Mouse (Mus musculus): Measurements from ENCODE around the gene Ocrl.
A peak's percentile ranks its signal among the peaks of the same experiment; 100 is the strongest.

The Ocrl gene

DNA sequence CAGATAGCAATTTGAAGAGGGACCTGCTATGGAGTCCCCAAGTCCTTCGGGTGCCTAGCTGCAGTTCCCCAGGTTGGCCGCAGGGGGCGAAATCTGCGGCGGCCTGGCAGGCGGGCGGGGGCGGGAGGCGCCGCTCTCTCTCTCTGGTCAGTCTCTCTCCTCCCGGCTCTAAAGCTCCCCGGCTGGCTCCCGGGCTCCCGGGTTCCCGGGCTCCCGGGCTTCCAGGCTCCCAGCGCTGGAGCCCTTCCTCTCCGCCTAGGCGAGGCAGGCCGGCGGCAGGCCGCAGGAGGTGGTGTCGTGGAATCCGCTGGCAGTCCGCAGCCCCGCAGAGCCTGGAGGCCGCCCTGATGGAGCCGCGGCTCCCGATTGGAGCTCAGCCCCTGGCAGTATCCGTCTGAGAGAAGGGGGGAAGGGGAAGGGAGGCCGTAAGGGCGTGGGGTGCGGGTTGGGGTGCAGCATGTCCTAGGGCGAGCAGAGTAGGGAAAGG, at the start of gene Ocrl:
Gene Ocrl (plus strand): TSS at position 82 of the 487 bp plus-strand sequence.
- DNase-seq (ENCODE audit: low read depth, low spot score), result peak; percentile 59

- DNase-seq (ENCODE audit: low read depth, low spot score), result no peak
Measured at GRCm38 (mm10) chrX:47880052-47880451, 32.1 kb upstream of the Ocrl start.

GRCm38 (mm10) chrX:47882813-47883212, 29.4 kb upstream of the Ocrl start:
- DNase-seq (ENCODE audit: low read depth, low spot score), result no peak

DNA sequence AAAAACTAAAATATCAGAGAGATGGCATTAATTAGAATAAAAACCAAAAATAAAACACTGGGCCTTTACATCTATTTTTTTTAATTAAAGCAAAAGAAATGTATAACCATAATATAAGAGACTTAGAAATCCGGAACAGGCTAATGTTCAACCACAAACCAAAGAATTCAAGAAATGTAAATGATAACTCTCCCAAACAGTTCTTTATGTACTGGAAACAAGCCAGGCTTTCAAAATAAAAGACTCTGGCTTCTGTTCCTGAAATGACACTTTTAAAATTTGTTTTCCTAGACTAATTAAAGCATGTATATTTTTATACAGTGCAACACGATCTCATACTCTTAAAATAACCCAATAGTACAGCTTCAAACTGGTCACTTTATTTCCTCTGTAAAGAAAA, 24.8 kb upstream of the Ocrl start:
- DNase-seq (ENCODE audit: low read depth, low spot score), result no peak

DNA sequence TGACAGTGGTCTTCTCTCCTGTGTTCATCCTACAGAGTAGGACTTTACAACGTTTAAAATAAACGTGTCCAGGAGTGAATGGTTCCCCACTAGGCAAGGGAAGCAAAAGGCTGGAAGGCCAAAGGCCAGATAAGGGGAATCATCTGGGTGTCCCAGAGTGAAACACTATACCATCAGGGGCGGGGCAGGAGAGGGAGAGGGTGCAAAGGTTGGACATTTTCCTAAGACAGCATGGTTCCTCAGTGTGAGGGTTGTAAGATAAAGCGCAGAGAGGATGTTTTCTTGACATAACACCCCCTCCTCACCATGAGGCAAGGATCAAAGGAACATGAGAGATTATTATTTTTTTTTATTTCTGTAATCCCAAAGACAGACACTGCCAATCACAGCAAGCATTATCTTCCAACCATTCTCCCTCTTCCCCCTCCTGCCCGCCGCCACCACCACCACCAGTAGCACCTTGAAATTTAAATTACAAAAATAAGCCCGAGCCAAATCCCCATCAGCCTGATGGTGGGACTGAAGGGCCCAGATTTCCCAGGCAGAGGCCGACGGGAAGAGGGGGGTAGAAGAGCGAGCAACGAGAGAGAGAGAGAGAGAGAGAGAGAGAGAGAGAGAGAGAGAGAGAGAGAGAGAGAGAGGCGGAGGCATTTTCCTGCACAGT, 20.8 kb upstream of the Ocrl start:
- peak; percentile 17 for DNase-seq (ENCODE audit: low read depth, low spot score)

GRCm38 (mm10) chrX:47891907-47892430, 20.2 kb upstream of the Ocrl start:
- no peak for DNase-seq (ENCODE audit: low read depth, low spot score)

GRCm38 (mm10) chrX:47892431-47893024, 19.7 kb upstream of the Ocrl start, which contains the start of gene Smarca1:
TSS of gene Smarca1 (minus strand) at chrX:47892974.
- peak; percentile 9 for DNase-seq (ENCODE audit: low read depth, low spot score)

GRCm38 (mm10) chrX:47912904-47913542, 836 bp downstream of the Ocrl start:
- DNase-seq (ENCODE audit: low read depth, low spot score), result no peak

DNA sequence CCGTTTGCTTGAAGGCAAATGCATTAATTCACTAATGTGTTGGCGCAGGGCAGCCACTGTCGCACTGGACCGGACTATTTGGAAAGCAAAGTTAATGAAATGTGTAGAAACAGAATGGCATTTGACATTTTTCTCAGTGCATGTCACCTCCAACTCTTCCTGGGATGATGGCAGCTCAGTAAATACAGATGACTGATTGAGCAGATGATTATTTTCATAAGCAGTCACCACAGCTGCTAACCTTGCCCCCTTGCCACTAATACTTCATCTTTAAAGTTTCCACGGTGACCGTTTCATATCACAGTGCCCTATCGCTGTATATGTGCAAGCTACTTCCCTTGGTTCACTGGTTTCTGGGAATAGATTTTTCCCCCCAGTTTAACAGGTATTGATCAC, 1.4 kb downstream of the Ocrl start:
- DNase-seq (ENCODE audit: low read depth, low spot score), result no peak

GRCm38 (mm10) chrX:47916831-47917230, 4.6 kb downstream of the Ocrl start:
- no peak for DNase-seq (ENCODE audit: low read depth, low spot score)

DNA sequence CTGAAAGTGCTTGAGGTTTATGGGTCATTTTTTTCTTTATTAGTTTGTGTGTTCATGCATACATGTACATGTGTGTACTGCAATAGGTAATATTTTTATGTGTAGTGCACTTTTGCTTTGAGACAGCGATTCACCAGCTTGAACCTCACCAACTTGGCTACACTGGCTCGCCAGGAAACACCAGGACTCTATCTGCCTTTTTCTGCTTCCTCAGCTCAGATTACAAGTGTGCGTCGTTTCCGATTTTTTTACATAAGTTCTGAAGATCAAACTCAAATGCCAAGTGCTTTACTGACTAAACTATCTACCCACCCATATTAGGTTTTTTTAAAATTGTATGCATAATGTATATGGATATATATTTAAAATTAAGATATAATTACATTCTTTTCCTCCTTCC, 8.4 kb downstream of the Ocrl start:
- no peak for DNase-seq (ENCODE audit: low read depth, low spot score)

GRCm38 (mm10) chrX:47927981-47928380, 15.8 kb downstream of the Ocrl start:
- no peak for DNase-seq (ENCODE audit: low read depth, low spot score)

DNA sequence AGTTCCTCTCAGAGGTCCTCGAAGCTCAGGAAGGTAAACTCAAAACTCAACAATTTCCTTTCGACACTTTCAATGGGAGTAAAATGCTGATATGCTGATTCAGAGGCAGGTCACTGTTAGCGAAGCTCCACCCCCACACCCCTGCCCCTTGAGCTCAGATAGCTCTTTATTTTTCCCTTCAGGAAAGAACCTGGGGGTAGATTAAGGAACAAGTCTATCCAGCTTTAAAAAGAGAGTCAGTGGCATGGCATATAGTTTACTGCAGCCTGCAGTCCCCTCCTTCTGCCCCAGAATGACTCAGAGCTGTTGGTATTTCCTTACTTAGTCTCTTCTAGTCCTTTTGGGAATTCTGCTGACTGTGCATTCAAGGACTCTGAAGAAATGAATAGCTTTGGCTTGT, 18.3 kb downstream of the Ocrl start:
- no peak for DNase-seq (ENCODE audit: low read depth, low spot score)

GRCm38 (mm10) chrX:47934352-47934751, 22.2 kb downstream of the Ocrl start:
- no peak for DNase-seq (ENCODE audit: low read depth, low spot score)

GRCm38 (mm10) chrX:47936885-47937284, 24.7 kb downstream of the Ocrl start:
- no peak for DNase-seq (ENCODE audit: low read depth, low spot score)

GRCm38 (mm10) chrX:47937740-47938139, 25.6 kb downstream of the Ocrl start:
- no peak for DNase-seq (ENCODE audit: low read depth, low spot score)

- peak; percentile 7 for DNase-seq (ENCODE audit: low read depth, low spot score)
Measured at GRCm38 (mm10) chrX:47949729-47950128, 37.5 kb downstream of the Ocrl start.

GRCm38 (mm10) chrX:47962579-47962978, 50.4 kb downstream of the Ocrl start:
- no peak for DNase-seq (ENCODE audit: low read depth, low spot score)

DNA sequence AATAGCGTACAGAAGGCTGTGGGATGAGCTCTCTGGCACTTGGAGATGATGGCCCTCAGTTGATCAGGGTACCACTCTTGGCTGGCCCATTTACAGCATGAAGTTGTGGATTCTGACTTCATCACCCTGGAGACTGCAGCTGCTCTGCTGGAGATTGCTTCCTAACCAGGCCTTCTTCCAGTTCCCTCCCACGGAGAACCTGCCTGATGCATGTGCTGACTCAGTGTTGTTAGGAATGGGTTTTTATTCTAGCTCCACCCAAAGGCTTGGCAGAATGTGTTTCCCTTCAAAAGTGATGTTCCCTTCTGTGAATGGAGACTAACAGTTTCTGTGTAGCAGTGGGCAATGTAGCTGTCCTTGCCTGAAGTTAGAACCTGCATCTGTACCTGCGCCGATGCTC, 58.2 kb downstream of the Ocrl start:
- DNase-seq (ENCODE audit: low read depth, low spot score), result no peak

DNA sequence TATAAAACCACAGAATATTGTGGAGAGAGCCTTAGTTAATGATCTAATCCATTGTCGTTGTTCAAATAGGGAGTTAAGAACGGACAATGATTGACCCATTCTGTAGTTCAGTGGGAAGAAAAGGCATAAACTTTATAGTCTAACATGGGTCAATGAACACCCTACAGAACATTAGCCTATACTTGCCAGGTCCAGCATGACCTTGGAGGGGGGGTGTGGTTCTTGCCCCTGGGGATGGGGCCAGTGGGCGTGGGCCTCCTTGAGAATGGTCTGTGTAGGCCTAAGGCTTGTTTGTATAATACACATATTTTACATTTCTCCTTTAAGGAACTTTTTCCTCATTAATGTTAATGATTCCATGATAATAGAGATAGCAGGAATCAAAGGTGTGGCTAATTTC, 58.7 kb downstream of the Ocrl start:
- no peak for DNase-seq (ENCODE audit: low read depth, low spot score)

DNA sequence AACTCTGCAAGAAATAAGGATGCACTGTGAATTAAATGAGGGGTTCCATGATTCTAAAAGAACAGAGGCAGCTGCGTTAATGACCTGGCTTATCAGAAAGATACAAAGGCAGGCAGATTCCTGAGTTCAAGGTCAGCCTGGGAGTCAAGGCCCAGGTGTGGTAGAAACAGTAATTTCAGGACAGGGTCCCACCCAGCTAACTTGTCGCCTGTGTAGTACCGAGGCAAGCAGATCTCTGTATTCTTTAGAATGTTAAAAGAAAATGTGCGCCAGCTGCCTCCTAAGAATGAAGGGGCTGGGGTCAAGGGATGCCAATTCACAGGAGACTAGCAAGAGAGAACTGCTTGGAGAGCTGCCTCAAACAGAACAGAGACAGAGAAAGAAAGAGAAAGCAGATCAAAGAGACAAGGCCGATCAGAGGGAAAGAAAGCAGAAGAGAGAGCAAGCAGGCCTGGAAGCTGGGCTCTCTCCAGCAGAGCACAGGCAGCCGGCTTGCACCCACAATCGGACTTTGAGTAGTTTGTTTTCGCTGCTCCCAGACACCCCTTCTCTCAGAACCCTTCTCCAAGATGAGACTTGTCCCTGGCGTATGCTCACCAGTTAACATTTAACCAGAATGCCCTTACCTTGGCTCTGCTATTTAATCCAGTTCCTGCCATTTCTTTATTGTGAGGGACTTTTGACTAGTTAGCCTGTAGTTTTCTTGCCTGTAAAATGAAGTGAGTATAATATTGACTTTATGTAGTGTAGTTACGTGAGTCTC, 59.4 kb downstream of the Ocrl start:
- no peak for DNase-seq (ENCODE audit: low read depth, low spot score)

DNA sequence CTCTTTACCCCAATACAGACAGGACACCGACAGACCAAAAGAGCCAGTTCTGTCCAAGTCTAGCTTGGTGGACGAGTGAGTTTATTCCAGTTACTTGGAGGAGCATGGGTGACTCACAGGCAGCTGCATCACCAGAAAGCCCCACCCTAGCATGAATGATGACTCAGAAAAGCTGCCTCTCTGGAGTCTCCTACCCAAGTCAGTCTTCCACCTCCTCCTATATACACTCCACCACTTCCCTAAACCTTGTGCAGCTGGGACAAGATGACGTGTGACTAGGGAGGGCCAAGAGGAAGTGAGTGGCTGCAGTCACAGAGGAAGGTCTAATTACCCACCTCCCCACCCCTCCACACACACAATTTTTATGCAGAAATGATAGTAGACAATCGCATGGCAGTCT, 64.4 kb downstream of the Ocrl start:
- no peak for DNase-seq (ENCODE audit: low read depth, low spot score)
